Mouse (Mus musculus) liver, embryonic 16.5 days (tissue): ENCODE measurements around the gene Lig4. TPM values are rescaled to one million over a fixed set of nuclear protein-coding genes. Genes with fewer than 3 reads are reported as not detected.

Source experiments
- ATAC-seq: fragments of 200-750 bp; cut with Nextera tagmentation; 2 replicates; pipeline ENCODE4 v1.8.0; 2017; ENCODE audit warnings: low read depth, mild to moderate bottlenecking, moderate number of reproducible peaks, moderate library complexity
- H3K27ac ChIP-seq: fragments of 300-500 bp; sonication (generic); 2 replicates; pipeline ENCODE4 v1.5.1; 2014; ENCODE audit warnings: mild to moderate bottlenecking, low read length
- H3K27me3 ChIP-seq: fragments of 300-500 bp; sonication (generic); 2 replicates; pipeline ENCODE4 v1.6.1; 2014; ENCODE audit warnings: low read depth, low read length, mixed read lengths; ENCODE audit not compliant: control insufficient read depth, insufficient read depth
- H3K36me3 ChIP-seq: fragments of 300-500 bp; sonication (generic); 2 replicates; pipeline ENCODE4 v1.6.1; 2014; ENCODE audit warnings: mild to moderate bottlenecking; ENCODE audit not compliant: control insufficient read depth, insufficient read depth
- H3K4me1 ChIP-seq: fragments of 300-500 bp; sonication (generic); 2 replicates; pipeline ENCODE4 v1.6.1; 2014; ENCODE audit warnings: low read depth, low read length, mixed read lengths; ENCODE audit not compliant: control insufficient read depth
- H3K4me2 ChIP-seq: fragments of 300-500 bp; sonication (generic); 2 replicates; pipeline ENCODE4 v1.6.1; 2014; ENCODE audit warnings: low read depth, low read length, mixed read lengths
- H3K4me3 ChIP-seq: fragments of 300-500 bp; sonication (generic); 2 replicates; pipeline ENCODE4 v1.5.1; 2014; ENCODE audit warnings: low read depth, mild to moderate bottlenecking, low read length
- H3K9ac ChIP-seq: fragments of 300-500 bp; sonication (generic); 2 replicates; pipeline ENCODE4 v1.6.1; 2014; ENCODE audit warnings: low read depth, low read length
- H3K9me3 ChIP-seq: fragments of 300-500 bp; sonication (generic); replicated peaks from 2 replicates; pipeline ENCODE4 v1.6.1; 2016; ENCODE audit warnings: low read length; ENCODE audit not compliant: control insufficient read depth
- WGBS: fragments of 180-500 bp; shearing (Covaris S2); extraction: QIAGEN DNeasy Blood & Tissue Kit; methylation state at CpG from one replicate; pipeline ENCODE4 v1.1.7; 2014; ENCODE audit not compliant: insufficient replicate concordance; 5-methylcytosine and 5-hydroxymethylcytosine counted together
- polyA plus RNA-seq: library from polyadenylated mRNA; unstranded; fragments of >200 nt; fragmentation: Nextera tagmentation; extraction: Ambion mirVana; gene quantifications from 2 replicates; pipeline ENCODE4 v1.2.1, GENCODE M21; 2015

The Lig4 gene
- polyA plus RNA-seq = 0.81 and 0.90 TPM in 2 replicates

DNA sequence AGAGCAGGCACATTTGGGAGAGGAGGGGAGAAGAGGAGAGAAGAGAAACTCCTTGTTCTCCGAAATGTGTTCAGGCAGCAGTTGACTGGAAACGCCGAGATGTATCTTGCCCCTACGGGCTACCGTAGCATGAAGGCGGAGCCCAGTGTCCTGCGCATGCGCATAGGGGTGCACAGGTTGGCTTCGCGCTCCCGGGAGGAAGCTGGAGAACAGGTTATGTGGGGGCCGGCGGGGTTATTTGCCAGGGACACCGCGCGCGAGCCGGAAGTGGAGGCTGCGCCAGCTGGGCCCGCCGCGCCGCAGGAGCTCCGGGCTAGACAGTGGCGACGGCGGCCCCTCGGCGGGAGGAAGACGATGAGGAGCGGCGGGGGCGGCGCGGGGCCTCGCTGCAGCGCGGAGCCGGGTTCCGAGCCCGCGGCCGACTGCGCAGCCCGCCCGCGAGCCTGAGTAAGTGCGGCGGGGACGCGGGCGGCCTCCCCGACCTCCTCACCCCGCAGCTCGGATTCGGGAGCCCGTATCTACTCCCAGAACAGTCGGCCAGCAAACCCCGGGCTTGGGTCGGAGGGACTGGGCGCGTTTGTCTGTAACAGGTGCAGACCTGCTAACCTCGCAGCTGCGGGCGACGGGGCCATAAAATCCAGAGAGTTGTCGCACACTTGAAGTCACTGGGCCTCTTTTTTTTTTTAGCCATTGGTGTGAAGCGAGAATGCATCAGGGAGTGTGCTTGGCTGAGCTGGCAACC, at the start of gene Lig4, which contains the start of gene Abhd13:
Lig4 (minus strand) TSS at position 114 of the 742 bp plus-strand sequence.
Abhd13 (plus strand) TSS at position 135 of the 742 bp plus-strand sequence.
- Histone ChIP-seq H3K27me3 (no peaks in the 10 kb centered on the region), H3K4me3 (peak within 1 kb of the TSS; percentile 89), H3K9me3 (no peaks in the 10 kb centered on the region), H3K4me2 (peak within 1 kb of the TSS; percentile 90), H3K27ac (peak within 1 kb of the TSS; percentile 85), H3K36me3 (no peaks in the 10 kb centered on the region; the same call in 1 of the 2 replicates), H3K4me1 (peaks cover 20% of the 10 kb centered on the region), H3K9ac (peak within 1 kb of the TSS; percentile 95)
- WGBS = under 1% methylated on average over 68 of the region's 68 CpGs
- peak; percentile 73 for ATAC-seq

DNA sequence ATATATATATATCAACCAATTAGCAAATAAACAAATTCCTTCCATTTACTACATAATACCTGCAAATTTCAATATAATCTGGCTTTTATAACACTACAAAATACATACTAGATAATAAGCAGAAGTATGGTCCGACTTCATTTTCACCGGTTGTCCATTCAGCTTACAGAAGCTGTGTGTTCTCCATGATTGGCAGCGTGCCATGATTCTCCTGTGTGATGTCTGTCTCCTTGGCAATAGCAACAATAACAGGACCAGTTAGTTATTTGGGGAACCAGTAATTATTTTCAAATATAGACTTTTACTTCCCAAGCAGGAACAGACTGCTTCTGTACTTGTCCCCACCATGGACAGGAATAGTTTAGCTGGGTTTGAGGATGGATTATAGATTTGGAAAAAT, 39.7 kb upstream of the Lig4 start:
- ATAC-seq = no peak
- Histone ChIP-seq H3K27ac (no peak overlapping the region), H3K4me1 (no peaks in the 10 kb centered on the region), H3K4me2 (no peak overlapping the region), H3K4me3 (no peak overlapping the region), H3K9ac (no peak overlapping the region), H3K9me3 (no peaks in the 10 kb centered on the region), H3K36me3 (no peaks in the 10 kb centered on the region), H3K27me3 (no peaks in the 10 kb centered on the region)
- 66% methylated on average over 3 of the region's 3 CpGs for WGBS

DNA sequence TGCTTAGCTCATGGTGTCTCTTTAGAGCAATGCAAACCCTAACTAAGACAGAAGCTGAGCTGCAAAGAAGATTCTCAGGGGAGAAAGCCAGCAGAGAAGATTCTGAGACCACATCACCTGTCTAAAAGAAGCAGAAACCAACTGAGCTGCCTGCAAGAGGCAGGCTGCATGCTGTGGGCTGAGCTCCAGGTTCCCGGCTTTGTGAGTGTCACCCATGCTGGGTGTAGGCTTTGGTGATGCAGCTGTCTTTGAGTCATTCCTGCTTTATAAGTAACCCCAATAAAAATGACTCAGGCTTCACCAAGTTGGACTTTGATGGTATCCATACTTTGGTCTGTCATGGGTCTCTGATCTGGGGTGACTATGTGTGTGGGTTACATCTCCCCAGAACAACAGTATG, 38.8 kb upstream of the Lig4 start:
- no peaks in the 10 kb centered on the region for H3K27me3 ChIP-seq
- ATAC-seq = no peak
- no peaks in the 10 kb centered on the region for H3K9me3 ChIP-seq
- no peak overlapping the region for H3K4me3 ChIP-seq
- 61% methylated on average over 1 of the region's 1 CpGs for WGBS
- no peak overlapping the region for H3K27ac ChIP-seq
- no peaks in the 10 kb centered on the region for H3K36me3 ChIP-seq
- H3K4me1 ChIP-seq = no peaks in the 10 kb centered on the region
- H3K9ac ChIP-seq = no peak overlapping the region
- no peak overlapping the region for H3K4me2 ChIP-seq

DNA sequence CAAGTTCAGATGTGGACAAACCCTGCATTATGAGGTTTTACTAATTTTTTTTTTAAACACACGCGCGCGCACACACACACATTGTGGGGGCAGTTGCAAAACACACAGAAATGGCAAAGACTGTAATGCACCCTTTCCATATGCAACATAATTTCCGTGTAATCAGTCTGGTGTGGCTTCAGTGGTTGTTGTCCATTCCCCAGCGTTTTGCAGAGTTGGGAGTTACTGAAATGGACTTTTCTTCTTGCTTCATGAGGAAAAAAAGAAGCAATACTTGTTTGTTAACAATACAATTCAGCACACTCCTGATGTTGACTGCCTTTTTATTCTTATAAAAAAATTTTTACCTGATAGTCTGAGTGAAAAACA, 30.2 kb upstream of the Lig4 start:
- H3K9ac ChIP-seq = no peak overlapping the region
- ATAC-seq = no peak
- H3K27ac ChIP-seq = no peak overlapping the region
- no peaks in the 10 kb centered on the region for H3K36me3 ChIP-seq
- WGBS = 34% methylated on average over 6 of the region's 6 CpGs
- no peaks in the 10 kb centered on the region for H3K4me1 ChIP-seq
- H3K4me2 ChIP-seq = peak overlapping the region; percentile 44; the same call in 1 of the 2 replicates
- H3K4me3 ChIP-seq = peak overlapping the region; percentile 27; the same call in 1 of the 2 replicates
- no peaks in the 10 kb centered on the region for H3K9me3 ChIP-seq
- H3K27me3 ChIP-seq = peaks cover 2% of the 10 kb centered on the region; the same call in 1 of the 2 replicates

DNA sequence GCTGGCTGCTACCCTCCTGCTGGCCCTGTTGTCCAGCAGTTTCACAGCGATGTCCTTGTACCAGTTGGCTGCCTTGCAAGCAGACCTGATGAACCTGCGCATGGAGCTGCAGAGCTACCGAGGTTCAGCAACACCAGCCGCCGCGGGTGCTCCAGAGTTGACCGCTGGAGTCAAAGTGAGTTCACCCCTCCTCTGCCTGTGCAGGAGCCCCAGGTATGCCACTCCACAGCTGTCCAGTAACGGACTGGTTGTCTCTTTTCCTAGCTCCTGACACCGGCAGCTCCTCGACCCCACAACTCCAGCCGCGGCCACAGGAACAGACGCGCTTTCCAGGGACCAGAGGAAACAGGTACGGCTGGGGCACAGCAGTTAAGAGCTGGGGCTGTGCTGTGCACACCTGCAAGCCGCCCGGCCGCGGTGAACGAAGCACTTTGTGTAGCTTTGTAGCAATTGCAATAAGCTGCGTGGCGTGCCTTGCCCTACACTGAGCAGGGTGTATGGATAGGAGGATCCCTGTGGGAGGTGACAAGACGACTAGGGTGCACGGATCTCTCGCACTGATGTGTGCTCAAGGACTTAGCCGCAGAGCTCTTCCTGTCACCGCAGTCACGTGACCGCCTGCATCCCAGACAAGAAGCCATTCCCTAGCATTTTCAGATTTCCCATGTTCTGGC, 29.6 kb upstream of the Lig4 start:
- Histone ChIP-seq H3K9ac (no peak overlapping the region), H3K36me3 (no peaks in the 10 kb centered on the region), H3K4me3 (peak overlapping the region; percentile 27), H3K27me3 (peaks cover 2% of the 10 kb centered on the region; the same call in 1 of the 2 replicates), H3K9me3 (no peaks in the 10 kb centered on the region), H3K27ac (no peak overlapping the region), H3K4me1 (no peaks in the 10 kb centered on the region), H3K4me2 (peak overlapping the region; percentile 44)
- no peak for ATAC-seq
- 6% methylated on average over 29 of the region's 29 CpGs for WGBS

DNA sequence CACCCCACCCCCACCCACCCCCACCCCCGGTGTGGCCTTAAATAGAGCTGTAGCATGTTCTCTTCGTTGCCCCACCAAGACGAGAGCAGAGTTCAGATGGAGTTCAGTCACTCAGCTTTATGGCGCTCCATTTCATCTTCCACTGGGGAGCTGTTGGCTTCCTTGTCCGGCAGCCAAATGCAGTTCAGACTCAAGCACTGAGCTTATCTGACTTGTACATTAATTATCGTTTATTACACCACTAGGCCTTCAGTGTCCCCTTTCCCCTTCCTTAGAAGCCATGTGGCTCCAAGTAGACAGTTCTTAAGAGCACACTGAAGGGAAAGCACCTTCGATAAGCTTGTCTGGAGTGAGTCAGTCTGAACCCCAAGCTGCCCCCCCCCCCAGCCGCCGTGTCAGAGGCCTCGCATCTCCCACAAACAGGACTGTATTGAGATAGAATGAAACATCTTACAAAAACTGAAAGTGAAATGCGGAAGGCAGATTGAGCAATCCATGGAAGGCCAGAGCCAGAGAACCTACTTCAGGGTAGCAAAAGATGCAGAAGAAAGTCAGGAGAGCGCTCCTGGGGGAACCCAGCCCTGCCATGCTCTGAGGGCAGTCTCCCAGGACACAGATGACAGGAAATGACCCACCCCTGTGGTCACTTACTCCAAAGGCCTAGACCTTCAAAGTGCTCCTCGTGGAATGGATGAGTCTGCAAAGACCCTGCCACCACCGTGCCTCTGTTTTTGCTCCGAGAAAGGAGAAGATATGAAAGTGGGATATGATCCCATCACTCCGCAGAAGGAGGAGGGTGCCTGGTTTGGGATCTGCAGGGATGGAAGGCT, 28.9 kb upstream of the Lig4 start, which contains the start of gene Tnfsf13b:
Tnfsf13b (plus strand) TSS at position 312 of the 830 bp plus-strand sequence.
- WGBS = 46% methylated on average over 16 of the region's 16 CpGs

DNA sequence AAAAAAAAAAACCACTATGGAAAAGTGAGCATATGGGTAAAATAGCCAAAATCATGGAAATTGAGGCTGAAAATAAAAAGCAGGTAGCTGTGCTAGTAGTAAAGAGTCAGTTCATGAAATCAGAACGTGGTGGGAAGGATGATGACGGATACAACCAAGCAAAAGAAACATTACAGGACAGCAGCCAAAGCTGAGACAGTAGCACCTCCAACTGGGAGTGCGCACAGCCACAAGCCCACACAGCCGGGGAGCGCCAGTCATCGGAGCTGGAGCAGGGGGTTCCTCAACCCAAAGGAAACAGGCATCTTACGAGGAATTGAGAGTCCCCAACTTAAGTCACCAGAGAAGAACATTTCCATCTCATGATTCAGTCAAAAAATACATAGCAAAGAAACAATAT, 26.6 kb upstream of the Lig4 start:
- no peak overlapping the region for H3K9ac ChIP-seq
- 70% methylated on average over 7 of the region's 7 CpGs for WGBS
- peaks cover 2% of the 10 kb centered on the region; the same call in 1 of the 2 replicates for H3K27me3 ChIP-seq
- no peak overlapping the region for H3K4me3 ChIP-seq
- no peaks in the 10 kb centered on the region for H3K4me1 ChIP-seq
- H3K36me3 ChIP-seq = no peaks in the 10 kb centered on the region
- no peak overlapping the region for H3K27ac ChIP-seq
- H3K4me2 ChIP-seq = no peak overlapping the region
- no peak for ATAC-seq
- H3K9me3 ChIP-seq = no peaks in the 10 kb centered on the region

More for the DNA sequence above, 28.9 kb upstream of the Lig4 start, which contains the start of gene Tnfsf13b:
- Histone ChIP-seq H3K4me3 (peak within 1 kb of the TSS; percentile 27), H3K4me2 (peak within 1 kb of the TSS; percentile 44), H3K9ac (no peak within 1 kb of the TSS), H3K27me3 (peaks cover 2% of the 10 kb centered on the region; the same call in 1 of the 2 replicates), H3K27ac (no peak within 1 kb of the TSS), H3K4me1 (no peaks in the 10 kb centered on the region), H3K9me3 (no peaks in the 10 kb centered on the region), H3K36me3 (no peaks in the 10 kb centered on the region)
- no peak for ATAC-seq

DNA sequence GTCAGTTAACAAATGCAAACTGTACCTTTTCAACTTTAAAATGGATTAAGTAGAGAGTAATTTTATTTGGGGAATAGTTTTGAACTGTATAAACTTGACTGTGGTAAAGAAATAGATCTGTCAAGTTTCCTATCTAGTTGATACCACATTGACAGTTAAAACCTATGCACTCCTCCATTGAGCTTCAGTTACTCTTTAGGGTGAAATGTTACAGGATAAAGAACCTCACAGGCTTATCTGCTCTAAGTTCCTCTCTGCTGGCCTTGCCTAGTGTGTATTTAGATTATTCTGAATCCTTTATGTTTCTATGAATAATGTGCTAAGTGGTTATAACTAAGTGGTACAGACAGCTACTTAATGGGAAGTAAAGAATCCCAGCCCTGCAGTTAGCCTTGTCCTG, 2.7 kb upstream of the Lig4 start:
- no peaks in the 10 kb centered on the region; the same call in 1 of the 2 replicates for H3K36me3 ChIP-seq
- H3K9ac ChIP-seq = no peak overlapping the region
- H3K4me2 ChIP-seq = no peak overlapping the region
- H3K4me1 ChIP-seq = peaks cover 20% of the 10 kb centered on the region
- H3K27me3 ChIP-seq = no peaks in the 10 kb centered on the region
- H3K9me3 ChIP-seq = no peaks in the 10 kb centered on the region
- no peak overlapping the region for H3K4me3 ChIP-seq
- no peak overlapping the region for H3K27ac ChIP-seq
- no peak for ATAC-seq
